Mouse (Mus musculus) E14TG2a.4 (cell line): ENCODE data around the gene Gcgr.

Source experiments
- CTCF ChIP-seq: conservative IDR thresholded peaks from 2 replicates; pipeline ENCODE4 v1.5.1; 2014; ENCODE audit warnings: low read length
- NANOG ChIP-seq: IDR thresholded peaks from 2 replicates; pipeline ENCODE4 v1.6.1; 2014; ENCODE audit warnings: borderline replicate concordance, low read length, mixed read lengths
- POU5F1 ChIP-seq: IDR thresholded peaks from 2 replicates; pipeline ENCODE4 v1.6.1; 2014; ENCODE audit warnings: low read length, borderline replicate concordance

DNA sequence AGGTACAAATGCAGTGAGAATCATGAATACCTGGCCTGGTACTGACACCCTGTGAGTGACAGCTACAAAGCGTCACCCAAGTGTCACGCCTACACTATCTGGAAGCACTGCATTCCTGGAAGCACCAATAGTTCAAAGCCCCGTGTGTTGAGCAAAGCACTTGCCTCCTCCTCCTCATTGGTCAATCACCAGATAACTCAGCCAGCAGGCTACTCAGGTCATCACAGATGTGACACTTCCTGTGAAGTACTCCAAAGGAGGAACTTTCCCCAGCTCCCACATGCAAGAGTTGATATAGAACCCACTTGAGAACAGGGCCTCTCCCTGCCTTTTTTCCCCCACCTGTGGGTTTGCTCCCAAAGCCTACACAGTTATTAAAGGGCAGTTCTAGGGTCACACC, 40.6 kb downstream of the Gcgr start:
- TF ChIP-seq CTCF (no peak), POU5F1 (no peak), NANOG (no peak)
